Mouse (Mus musculus) liver, embryonic 12.5 days (tissue): ENCODE measurements around the gene 4931422A03Rik. TPM values are rescaled to one million over a fixed set of nuclear protein-coding genes. Genes with fewer than 3 reads are reported as not detected.

Experiments used
- ATAC-seq: fragments of 200-750 bp; cut with Nextera tagmentation; 2 replicates; pipeline ENCODE4 v1.8.0; 2017; ENCODE audit warnings: moderate number of reproducible peaks, mild to moderate bottlenecking, moderate library complexity
- H3K27ac ChIP-seq: fragments of 300-500 bp; sonication (generic); 2 replicates; pipeline ENCODE4 v1.5.1; 2016; ENCODE audit warnings: mild to moderate bottlenecking
- H3K27me3 ChIP-seq: fragments of 300-500 bp; sonication (generic); replicated peaks from 2 replicates; pipeline ENCODE4 v1.6.1; 2016; ENCODE audit warnings: mild to moderate bottlenecking, moderate library complexity
- H3K36me3 ChIP-seq: fragments of 300-500 bp; sonication (generic); 2 replicates; pipeline ENCODE4 v1.6.1; 2016; ENCODE audit warnings: mild to moderate bottlenecking, moderate library complexity
- H3K4me1 ChIP-seq: fragments of 300-500 bp; sonication (generic); 2 replicates; pipeline ENCODE4 v1.6.1; 2016
- H3K4me2 ChIP-seq: fragments of 300-500 bp; sonication (generic); 2 replicates; pipeline ENCODE4 v1.6.1; 2016; ENCODE audit warnings: mild to moderate bottlenecking, moderate library complexity
- H3K4me3 ChIP-seq: fragments of 300-500 bp; sonication (generic); 2 replicates; pipeline ENCODE4 v1.5.1; 2016; ENCODE audit warnings: mild to moderate bottlenecking, moderate library complexity
- H3K9ac ChIP-seq: fragments of 300-500 bp; sonication (generic); 2 replicates; pipeline ENCODE4 v1.6.1; 2016; ENCODE audit warnings: mild to moderate bottlenecking, moderate library complexity
- H3K9me3 ChIP-seq: fragments of 300-500 bp; sonication (generic); replicated peaks from 2 replicates; pipeline ENCODE4 v1.6.1; 2016; ENCODE audit warnings: mild to moderate bottlenecking, moderate library complexity
- WGBS: fragments of 180-500 bp; shearing (Covaris S2); methylation state at CpG from one replicate; pipeline ENCODE4 v1.1.7; 2016; ENCODE audit not compliant: insufficient replicate concordance; 5-methylcytosine and 5-hydroxymethylcytosine counted together
- polyA plus RNA-seq: library from polyadenylated mRNA; unstranded; fragments of >200 nt; fragmentation: Nextera tagmentation; extraction: Ambion mirVana; gene quantifications from 2 replicates; pipeline ENCODE4 v1.2.1, GENCODE M21; 2016

Gene 4931422A03Rik
- polyA plus RNA-seq, 1 experiment from 2014 or later: 2.4 TPM

DNA sequence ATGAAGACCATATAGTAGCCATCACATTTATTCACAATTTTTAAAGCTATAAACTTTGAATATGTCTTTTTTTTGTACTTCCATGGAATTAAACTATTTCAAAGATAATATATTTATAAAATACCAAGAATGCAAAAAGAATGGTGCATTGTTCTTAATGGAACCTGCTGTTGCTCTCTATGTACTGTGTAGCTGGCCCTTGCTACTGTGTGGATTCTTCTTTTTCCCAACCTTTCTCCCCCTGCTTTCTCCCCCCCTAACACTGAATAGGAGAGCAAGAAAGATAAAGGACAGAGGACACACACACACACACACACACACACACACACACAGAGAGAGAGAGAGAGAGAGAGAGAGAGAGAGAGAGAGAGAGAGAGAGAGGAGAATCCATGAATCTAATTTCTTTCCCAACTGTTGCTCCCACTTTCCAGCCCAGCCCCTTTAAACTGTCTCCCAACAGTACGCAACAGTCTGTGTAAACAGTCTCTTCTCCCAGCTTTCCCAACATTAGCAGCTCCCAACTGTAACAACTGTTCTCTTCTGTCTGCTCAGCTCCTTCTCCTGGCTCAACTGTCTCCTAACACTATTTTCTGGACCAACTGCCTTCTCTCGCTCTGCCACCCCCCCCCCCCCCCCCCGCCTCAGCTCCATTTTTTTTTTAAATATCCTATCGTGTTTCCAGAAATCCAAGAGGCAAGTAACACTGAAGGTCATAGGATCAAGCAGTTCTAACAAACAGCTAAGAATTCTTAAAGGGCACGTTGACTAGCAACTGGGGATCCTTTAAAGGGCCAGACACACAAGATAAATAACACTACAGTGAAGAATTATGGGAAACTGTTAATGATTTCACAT, 15.7 kb upstream of the 4931422A03Rik start:
- H3K27me3 ChIP-seq: no peaks in the 10 kb centered on the region
- no peaks in the 10 kb centered on the region for H3K9me3 ChIP-seq
- no peak overlapping the region for H3K9ac ChIP-seq
- peak overlapping the region; percentile 34; the same call in 1 of the 2 replicates for H3K27ac ChIP-seq
- ATAC-seq: no peak
- H3K36me3 ChIP-seq: peaks cover 78% of the 10 kb centered on the region
- H3K4me2 ChIP-seq: peak overlapping the region; percentile 4; the same call in 1 of the 2 replicates
- no peak overlapping the region for H3K4me3 ChIP-seq
- WGBS: 65% methylated on average over 5 of the region's 5 CpGs
- peaks cover 26% of the 10 kb centered on the region for H3K4me1 ChIP-seq

DNA sequence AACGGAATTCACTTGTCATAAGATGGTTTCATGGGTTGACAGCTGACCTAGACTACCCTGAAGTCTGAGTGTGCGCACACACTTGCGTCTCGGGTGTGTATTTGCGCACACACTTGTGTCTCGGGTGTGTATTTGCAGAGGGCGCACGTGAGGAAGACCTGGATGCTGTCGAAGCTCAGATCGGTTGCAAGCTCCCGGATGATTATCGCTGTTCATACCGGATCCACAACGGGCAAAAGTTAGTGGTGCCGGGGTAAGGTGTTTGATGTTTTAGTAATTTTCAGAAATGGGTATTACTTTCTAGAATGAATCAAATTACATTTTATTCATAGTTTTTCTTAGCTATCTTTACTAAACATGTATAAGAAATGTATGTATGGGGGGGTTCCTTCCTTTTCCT, 14.6 kb upstream of the 4931422A03Rik start:
- no peak overlapping the region for H3K27ac ChIP-seq
- H3K4me2 ChIP-seq: no peak overlapping the region
- H3K36me3 ChIP-seq: peaks cover 76% of the 10 kb centered on the region
- H3K9ac ChIP-seq: no peak overlapping the region
- no peak overlapping the region for H3K4me3 ChIP-seq
- no peaks in the 10 kb centered on the region for H3K9me3 ChIP-seq
- no peak for ATAC-seq
- 92% methylated on average over 15 of the region's 15 CpGs for WGBS
- peaks cover 26% of the 10 kb centered on the region for H3K4me1 ChIP-seq
- H3K27me3 ChIP-seq: no peaks in the 10 kb centered on the region

DNA sequence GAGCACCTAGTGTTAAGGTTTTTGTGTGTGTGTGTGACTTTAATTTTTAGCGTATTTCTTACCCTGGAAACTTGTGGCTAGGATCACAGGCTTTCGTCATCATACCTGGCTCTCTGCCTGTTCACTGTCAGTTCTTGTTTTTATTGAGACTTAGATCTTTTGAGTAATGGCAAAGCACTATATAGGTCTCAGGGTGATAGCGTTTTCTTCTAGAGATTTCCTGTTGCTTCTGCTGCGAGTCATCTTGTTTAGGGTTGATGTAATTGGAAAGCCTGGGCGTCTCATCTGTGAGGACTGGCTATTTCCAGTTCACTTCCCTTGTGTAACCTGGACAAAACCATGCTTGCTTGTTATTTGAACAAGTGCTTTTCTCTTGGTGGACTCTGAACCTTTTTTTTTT, 13.5 kb upstream of the 4931422A03Rik start:
- H3K27ac ChIP-seq: no peak overlapping the region
- 80% methylated on average over 5 of the region's 5 CpGs for WGBS
- H3K4me2 ChIP-seq: no peak overlapping the region
- peaks cover 81% of the 10 kb centered on the region for H3K36me3 ChIP-seq
- peaks cover 26% of the 10 kb centered on the region for H3K4me1 ChIP-seq
- no peak overlapping the region for H3K9ac ChIP-seq
- H3K9me3 ChIP-seq: no peaks in the 10 kb centered on the region
- no peak overlapping the region for H3K4me3 ChIP-seq
- H3K27me3 ChIP-seq: no peaks in the 10 kb centered on the region
- no peak for ATAC-seq

DNA sequence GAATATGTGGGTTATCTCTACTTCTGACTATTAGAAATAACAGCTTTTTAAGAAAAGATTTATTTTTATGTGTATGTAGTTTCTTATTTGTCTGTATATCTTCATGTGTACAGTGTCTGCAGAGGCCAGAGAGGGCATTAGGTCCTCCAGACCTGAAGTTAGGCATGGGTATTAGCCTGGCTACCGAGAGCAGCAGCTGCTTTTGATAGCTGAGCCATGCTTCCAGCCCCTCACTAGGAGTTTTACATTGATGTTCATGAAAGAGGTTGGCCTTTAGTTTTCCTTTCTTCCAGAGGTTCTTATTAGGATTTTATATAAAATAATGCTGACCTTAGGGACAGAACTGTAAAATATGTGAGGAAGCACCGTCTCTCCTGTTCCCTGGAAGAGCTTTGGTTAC, 10.1 kb upstream of the 4931422A03Rik start:
- H3K36me3 ChIP-seq: peaks cover 84% of the 10 kb centered on the region
- no peak for ATAC-seq
- H3K27ac ChIP-seq: no peak overlapping the region
- no peaks in the 10 kb centered on the region for H3K27me3 ChIP-seq
- H3K4me1 ChIP-seq: peaks cover 23% of the 10 kb centered on the region
- no peak overlapping the region for H3K9ac ChIP-seq
- H3K9me3 ChIP-seq: no peaks in the 10 kb centered on the region
- H3K4me3 ChIP-seq: no peak overlapping the region
- 87% methylated on average over 2 of the region's 2 CpGs for WGBS
- H3K4me2 ChIP-seq: no peak overlapping the region

DNA sequence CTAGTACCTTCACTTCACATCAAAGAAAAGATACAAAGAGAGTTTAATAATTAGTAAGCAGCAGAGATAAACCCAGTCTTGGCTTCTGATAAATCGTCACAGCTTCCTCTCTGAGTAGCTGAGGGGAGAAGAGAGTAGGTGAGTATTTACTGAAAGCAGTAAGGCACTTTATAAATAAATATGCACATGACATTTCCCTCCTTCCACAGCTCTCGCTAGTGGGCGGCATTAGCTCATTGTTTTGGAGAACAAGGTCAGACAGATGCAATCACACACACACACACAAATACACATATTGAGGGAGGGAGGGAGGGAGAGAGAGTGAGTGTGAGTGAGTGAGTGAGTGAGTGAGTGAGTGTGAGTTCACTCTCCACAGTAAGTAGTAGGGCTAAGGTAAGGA, 8.2 kb upstream of the 4931422A03Rik start:
- Histone ChIP-seq H3K4me3 (no peak overlapping the region), H3K4me1 (peaks cover 21% of the 10 kb centered on the region), H3K4me2 (no peak overlapping the region), H3K36me3 (peaks cover 90% of the 10 kb centered on the region), H3K27me3 (no peaks in the 10 kb centered on the region), H3K27ac (peak overlapping the region; percentile 27), H3K9ac (no peak overlapping the region), H3K9me3 (no peaks in the 10 kb centered on the region)
- no peak for ATAC-seq
- WGBS: 69% methylated on average over 3 of the region's 3 CpGs

DNA sequence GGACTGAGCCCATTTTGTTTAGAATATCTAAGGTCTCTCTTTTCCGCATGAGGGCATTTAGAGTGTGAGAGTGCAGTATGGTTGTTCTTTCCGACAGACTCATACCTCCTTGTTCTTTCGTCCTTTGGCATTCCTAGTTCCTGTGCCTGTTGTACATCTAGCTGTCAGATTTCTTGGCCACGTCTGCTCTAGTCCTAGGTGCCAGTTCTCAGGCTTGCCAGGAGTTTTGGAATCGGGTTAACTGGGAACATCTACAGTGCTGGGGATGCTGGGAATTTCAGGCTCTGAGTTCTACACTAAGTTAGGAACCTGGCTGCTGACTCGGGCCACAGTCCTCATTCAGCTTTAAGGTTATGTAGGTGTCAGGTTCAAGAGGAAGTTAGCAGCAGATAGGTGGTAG, 7.4 kb upstream of the 4931422A03Rik start:
- H3K36me3 ChIP-seq: peaks cover 93% of the 10 kb centered on the region
- H3K27me3 ChIP-seq: no peaks in the 10 kb centered on the region
- no peaks in the 10 kb centered on the region for H3K9me3 ChIP-seq
- peaks cover 19% of the 10 kb centered on the region for H3K4me1 ChIP-seq
- 81% methylated on average over 6 of the region's 6 CpGs for WGBS
- ATAC-seq: no peak
- H3K4me2 ChIP-seq: no peak overlapping the region
- peak overlapping the region; percentile 50 for H3K9ac ChIP-seq
- H3K4me3 ChIP-seq: no peak overlapping the region
- peak overlapping the region; percentile 27 for H3K27ac ChIP-seq

DNA sequence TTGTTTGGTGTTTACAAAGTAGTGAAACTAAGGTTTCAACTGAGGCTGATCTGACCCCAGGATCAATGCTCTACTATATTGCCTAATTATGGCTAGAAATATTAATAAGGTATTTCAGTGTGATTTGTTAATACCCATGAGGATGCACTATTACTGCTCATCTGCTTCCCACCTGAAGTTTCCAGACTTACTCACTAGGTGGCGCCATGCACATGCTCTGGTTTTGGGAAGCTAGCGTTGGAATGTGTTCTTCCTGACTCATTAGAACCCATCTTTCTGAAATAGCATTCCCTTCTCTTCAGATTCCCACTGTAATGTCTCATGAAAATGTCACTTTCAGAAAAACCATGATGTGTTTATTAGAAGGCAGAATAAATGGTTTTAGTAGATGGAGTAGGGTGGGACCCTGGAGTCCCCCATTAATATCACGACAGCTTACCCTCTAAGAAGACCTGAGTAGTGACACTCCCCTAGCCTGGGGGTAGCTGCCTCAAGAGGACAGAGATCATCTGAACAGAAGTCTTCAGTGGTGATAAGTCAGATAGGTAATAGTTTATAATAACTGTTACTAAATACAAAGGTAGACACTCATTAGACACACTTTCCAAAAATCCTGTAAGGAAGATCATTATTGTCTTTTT, 6.8 kb upstream of the 4931422A03Rik start:
- ATAC-seq: peak; percentile 59
- Histone ChIP-seq H3K4me3 (no peak overlapping the region), H3K4me1 (peaks cover 22% of the 10 kb centered on the region), H3K9ac (no peak overlapping the region), H3K27me3 (no peaks in the 10 kb centered on the region), H3K9me3 (no peaks in the 10 kb centered on the region), H3K4me2 (no peak overlapping the region), H3K27ac (no peak overlapping the region), H3K36me3 (peaks cover 91% of the 10 kb centered on the region)
- WGBS: 34% methylated on average over 3 of the region's 3 CpGs

DNA sequence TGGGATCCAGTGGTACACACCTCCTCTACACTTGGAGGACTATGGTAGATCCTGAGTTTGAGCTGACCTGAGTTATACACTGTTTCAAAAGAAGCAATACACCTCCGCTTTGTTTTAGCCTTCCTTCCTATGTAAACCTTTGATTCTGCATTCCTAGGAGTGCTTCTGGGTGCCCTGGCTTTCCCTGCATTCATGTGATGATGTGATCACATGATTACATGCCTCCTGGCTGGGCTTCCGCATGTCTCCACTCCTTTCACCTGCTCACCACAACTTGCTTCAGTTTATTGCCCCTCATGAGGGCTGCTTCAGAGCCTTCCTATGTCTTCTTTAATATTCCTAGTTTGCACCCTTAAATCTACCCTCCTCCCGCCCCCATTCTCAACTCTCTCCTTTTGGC, 3.9 kb upstream of the 4931422A03Rik start:
- peaks cover 41% of the 10 kb centered on the region for H3K4me1 ChIP-seq
- no peaks in the 10 kb centered on the region for H3K9me3 ChIP-seq
- no peak overlapping the region for H3K27ac ChIP-seq
- no peak overlapping the region for H3K4me2 ChIP-seq
- no peaks in the 10 kb centered on the region for H3K27me3 ChIP-seq
- no peak for ATAC-seq
- 89% methylated on average over 3 of the region's 3 CpGs for WGBS
- no peak overlapping the region for H3K9ac ChIP-seq
- no peak overlapping the region for H3K4me3 ChIP-seq
- peaks cover 65% of the 10 kb centered on the region for H3K36me3 ChIP-seq

DNA sequence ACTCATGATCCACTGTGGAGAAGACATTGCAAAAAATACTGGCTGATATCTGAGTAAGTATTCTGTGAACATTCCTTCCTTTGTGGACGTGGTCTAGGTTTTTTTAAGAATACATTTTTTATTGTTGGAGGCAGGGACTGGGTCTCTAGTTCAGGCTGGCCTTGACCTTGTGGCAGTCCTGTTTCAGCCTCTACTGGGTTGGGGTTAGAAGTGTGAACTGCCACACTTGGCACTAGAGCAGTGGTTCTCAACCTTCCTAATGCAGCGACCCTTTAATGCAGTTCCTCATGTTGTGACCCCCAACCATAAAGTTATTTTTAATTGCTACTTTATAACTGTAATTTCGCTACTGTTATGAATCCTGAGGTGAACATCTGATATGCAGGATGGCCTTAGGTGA, 2.2 kb upstream of the 4931422A03Rik start:
- Histone ChIP-seq H3K27ac (peak overlapping the region; percentile 94; the same call in 1 of the 2 replicates), H3K4me1 (peaks cover 34% of the 10 kb centered on the region), H3K36me3 (peaks cover 48% of the 10 kb centered on the region), H3K9ac (peak overlapping the region; percentile 99; the same call in 1 of the 2 replicates), H3K4me3 (peak overlapping the region; percentile 3), H3K4me2 (peak overlapping the region; percentile 79), H3K27me3 (no peaks in the 10 kb centered on the region), H3K9me3 (no peaks in the 10 kb centered on the region)
- no peak for ATAC-seq
- 77% methylated on average over 3 of the region's 3 CpGs for WGBS

DNA sequence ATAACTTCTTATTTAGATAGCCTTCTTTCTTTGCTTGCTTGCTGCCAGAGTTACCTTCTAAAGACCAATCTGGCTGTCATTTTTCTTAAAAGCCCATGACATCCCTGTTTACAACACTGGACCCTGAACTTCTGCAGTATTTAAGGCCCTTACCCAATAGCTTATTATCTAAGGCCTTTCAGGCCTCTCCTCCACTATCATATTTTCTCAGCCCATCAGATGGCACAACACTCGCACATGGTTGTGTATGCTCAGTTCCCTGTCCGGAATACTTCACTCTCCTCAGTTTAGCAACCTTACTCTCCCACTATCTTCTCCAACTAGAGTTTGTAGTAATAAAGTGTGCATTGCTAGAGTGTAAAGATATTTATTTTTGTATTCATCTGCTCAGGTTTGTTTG, 913 bp upstream of the 4931422A03Rik start:
- H3K4me1 ChIP-seq: peaks cover 34% of the 10 kb centered on the region
- H3K4me2 ChIP-seq: peak overlapping the region; percentile 79
- H3K36me3 ChIP-seq: peaks cover 35% of the 10 kb centered on the region
- peak; percentile 78 for ATAC-seq
- H3K27ac ChIP-seq: peak overlapping the region; percentile 94
- H3K4me3 ChIP-seq: peak overlapping the region; percentile 97
- H3K9me3 ChIP-seq: no peaks in the 10 kb centered on the region
- WGBS: 5% methylated on average over 2 of the region's 2 CpGs
- H3K27me3 ChIP-seq: 0 out of 2 replicates have a peak, but pooled peaks cover 3% of the 10 kb centered on the region
- peak overlapping the region; percentile 99 for H3K9ac ChIP-seq

DNA sequence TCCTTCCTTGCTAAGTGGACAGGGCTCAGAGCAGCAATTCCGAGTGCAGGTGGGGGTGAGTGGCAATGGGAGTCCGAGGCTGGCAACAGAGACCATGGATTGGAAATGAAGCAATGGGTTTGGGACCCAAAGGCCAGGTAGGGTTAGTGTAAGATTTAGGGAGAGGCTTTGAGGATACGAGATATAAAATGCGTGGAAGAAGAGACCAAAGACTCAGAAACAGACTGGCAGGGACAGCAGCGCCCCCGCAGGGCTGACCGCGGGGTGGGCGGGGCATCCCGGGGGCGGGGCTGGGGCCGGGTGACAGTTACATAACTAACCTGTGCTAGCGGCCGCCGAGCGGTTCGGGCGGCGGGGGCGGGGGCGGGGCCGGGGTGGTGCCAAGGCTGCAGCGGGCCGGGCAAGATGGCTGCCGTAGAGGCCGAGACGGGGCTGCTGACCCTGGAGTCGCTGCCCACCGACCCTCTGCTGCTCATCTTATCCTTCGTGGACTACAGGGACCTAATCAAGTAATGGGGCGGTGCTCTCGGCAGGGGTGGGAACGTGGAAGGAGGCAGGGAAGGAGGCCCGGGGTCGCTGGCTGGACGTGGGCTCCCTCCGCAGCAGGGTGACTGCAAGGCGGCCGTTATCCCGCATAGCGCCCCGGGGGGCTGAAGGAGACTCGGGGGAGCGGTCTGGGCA, 563 bp downstream of the 4931422A03Rik start, which contains the start of gene Fbxo3:
Gene Fbxo3 (plus strand): TSS at position 264 of the 681 bp plus-strand sequence.
- 7% methylated on average over 39 of the region's 44 CpGs for WGBS

More for the DNA sequence above, 563 bp downstream of the 4931422A03Rik start, which contains the start of gene Fbxo3:
- peaks cover 23% of the 10 kb centered on the region for H3K36me3 ChIP-seq
- peak within 1 kb of the TSS; percentile 94 for H3K27ac ChIP-seq
- peaks cover 34% of the 10 kb centered on the region for H3K4me1 ChIP-seq
- H3K9me3 ChIP-seq: no peaks in the 10 kb centered on the region
- H3K27me3 ChIP-seq: 0 out of 2 replicates have a peak, but pooled peaks cover 3% of the 10 kb centered on the region
- H3K4me2 ChIP-seq: peak within 1 kb of the TSS; percentile 79
- H3K4me3 ChIP-seq: peak within 1 kb of the TSS; percentile 97
- ATAC-seq: peak; percentile 93
- peak within 1 kb of the TSS; percentile 99 for H3K9ac ChIP-seq
